Mouse (Mus musculus) CH12.LX (cell line): ENCODE measurements around the gene Plcb2. TPM values are rescaled to one million over a fixed set of nuclear protein-coding genes. Genes with fewer than 3 reads are reported as not detected.

Source experiments
- DNase-seq: peaks from one replicate; pipeline ENCODE4 v3.0.0-alpha.2; 2013; ENCODE audit errors: extremely low read depth
- H3K27ac ChIP-seq: 2 replicates; pipeline ENCODE4 v1.5.1; 2012; ENCODE audit warnings: low read depth, mild to moderate bottlenecking, control low read depth, moderate library complexity; ENCODE audit not compliant: insufficient read depth
- H3K27me3 ChIP-seq: replicated peaks from 2 replicates; pipeline ENCODE3; 2012; ENCODE audit warnings: inconsistent platforms
- H3K36me3 ChIP-seq, 2 experiments: replicated peaks in 1 of 2; 2 replicates each; pipeline versions ENCODE3 to v1.6.1; 2012; ENCODE audit warnings: inconsistent platforms in 1 of 2, low read length in 1 of 2, mild to moderate bottlenecking in 1 of 2, mixed read lengths in 1 of 2, moderate library complexity in 1 of 2; ENCODE audit not compliant: control insufficient read depth in 1 of 2, insufficient read depth in 1 of 2
- H3K4me1 ChIP-seq, 2 experiments: 2 replicates each; pipeline ENCODE4 v1.6.1; 2012; ENCODE audit warnings: inconsistent platforms in 1 of 2, moderate library complexity in 1 of 2; ENCODE audit not compliant: insufficient read depth in 2 of 2, control insufficient read depth in 1 of 2
- H3K4me2 ChIP-seq: 2 replicates; pipeline ENCODE4 v1.6.1; 2012; ENCODE audit warnings: low read depth, mild to moderate bottlenecking, control low read depth; ENCODE audit not compliant: poor library complexity, insufficient read depth, severe bottlenecking
- H3K4me3 ChIP-seq, 3 experiments: fragments of 150-350 bp in 1 of 3; sonication (generic) in 1 of 3; replicated peaks in 1 of 3; 2 replicates each; pipeline versions ENCODE3 to v1.5.1; 2011 to 2012; ENCODE audit warnings: low read depth in 2 of 3, low read length in 2 of 3, mild to moderate bottlenecking in 2 of 3, moderate library complexity in 2 of 3, control low read depth in 1 of 3, improper control_type of control experiment in 1 of 3, inconsistent platforms in 1 of 3, mixed read lengths in 1 of 3; ENCODE audit not compliant: poor library complexity in 1 of 3
- H3K79me2 ChIP-seq: replicated peaks from 2 replicates; pipeline ENCODE4 v1.6.1; 2012; ENCODE audit warnings: mild to moderate bottlenecking, moderate library complexity; ENCODE audit not compliant: control insufficient read depth, poor library complexity, insufficient read depth, severe bottlenecking; ENCODE audit errors: extremely low read depth
- H3K9ac ChIP-seq: 2 replicates; pipeline ENCODE4 v1.6.1; 2012; ENCODE audit warnings: low read depth, mild to moderate bottlenecking, control low read depth, moderate library complexity; ENCODE audit not compliant: insufficient read depth
- H3K9me3 ChIP-seq: replicated peaks from 2 replicates; pipeline ENCODE3; 2012; ENCODE audit warnings: low read length, inconsistent platforms, mixed read lengths
- BHLHE40 ChIP-seq: IDR thresholded peaks from 2 replicates; pipeline ENCODE4 v1.6.1; 2011; ENCODE audit warnings: mild to moderate bottlenecking, low read depth, low read length, improper control_type of control experiment
- CHD1 ChIP-seq: IDR thresholded peaks from 2 replicates; pipeline ENCODE4 v1.6.1; 2012; ENCODE audit warnings: low read depth, low read length, improper control_type of control experiment, inconsistent platforms
- CTCF ChIP-seq, 2 experiments: IDR thresholded peaks in 1 of 2; conservative IDR thresholded peaks in 1 of 2; 2 replicates each; pipeline ENCODE4 v1.5.1; 2011 to 2012; ENCODE audit warnings: low read depth in 2 of 2, low read length in 2 of 2, improper control_type of control experiment in 1 of 2, inconsistent platforms in 1 of 2, mild to moderate bottlenecking in 1 of 2, moderate library complexity in 1 of 2
- E2F4 ChIP-seq: IDR thresholded peaks from 2 replicates; pipeline ENCODE4 v1.6.1; 2011; ENCODE audit warnings: low read depth, low read length, improper control_type of control experiment; ENCODE audit not compliant: insufficient replicate concordance
- ELF1 ChIP-seq: IDR thresholded peaks from 2 replicates; pipeline ENCODE4 v1.6.1; 2014; ENCODE audit warnings: low read depth, mild to moderate bottlenecking, inconsistent platforms, low read length, improper control_type of control experiment
- JUND ChIP-seq: conservative IDR thresholded peaks from 2 replicates; pipeline ENCODE4 v1.6.1; 2011; ENCODE audit warnings: low read depth, low read length, improper control_type of control experiment
- MAFK ChIP-seq: IDR thresholded peaks from 2 replicates; pipeline ENCODE4 v1.6.1; 2011; ENCODE audit warnings: low read length, improper control_type of control experiment; ENCODE audit not compliant: insufficient replicate concordance
- MAX ChIP-seq: IDR thresholded peaks from 2 replicates; pipeline ENCODE4 v1.6.1; 2011; ENCODE audit warnings: low read length, improper control_type of control experiment
- MAZ ChIP-seq: IDR thresholded peaks from 2 replicates; pipeline ENCODE4 v1.6.1; 2012; ENCODE audit warnings: low read depth, mild to moderate bottlenecking, inconsistent platforms, low read length, improper control_type of control experiment, moderate library complexity
- MEF2A ChIP-seq: IDR thresholded peaks from 2 replicates; pipeline ENCODE4 v1.6.1; 2014; ENCODE audit warnings: low read depth, mild to moderate bottlenecking, inconsistent platforms, low read length, improper control_type of control experiment, borderline replicate concordance
- MXI1 ChIP-seq: IDR thresholded peaks from 2 replicates; pipeline ENCODE4 v1.6.1; 2011; ENCODE audit warnings: mild to moderate bottlenecking, low read depth, low read length, improper control_type of control experiment
- MYC ChIP-seq: IDR thresholded peaks from 2 replicates; pipeline ENCODE4 v1.6.1; 2011; ENCODE audit warnings: low read depth, mild to moderate bottlenecking, improper control_type of control experiment, low read length
- NELFE ChIP-seq: IDR thresholded peaks from 2 replicates; pipeline ENCODE4 v1.6.1; 2011; ENCODE audit warnings: low read depth, low read length, improper control_type of control experiment
- NRF1 ChIP-seq: IDR thresholded peaks from 2 replicates; pipeline ENCODE4 v1.6.1; 2014; ENCODE audit warnings: low read depth, mild to moderate bottlenecking, inconsistent platforms, low read length, improper control_type of control experiment, moderate library complexity
- PAX5 ChIP-seq: IDR thresholded peaks from 2 replicates; pipeline ENCODE4 v1.6.1; 2012; ENCODE audit warnings: low read length, inconsistent platforms, mixed read lengths
- POLR2A ChIP-seq: IDR thresholded peaks from 2 replicates; pipeline ENCODE4 v1.6.1; 2011; ENCODE audit warnings: low read depth, mild to moderate bottlenecking, improper control_type of control experiment, low read length
- RAD21 ChIP-seq: IDR thresholded peaks from 2 replicates; pipeline ENCODE4 v1.6.1; 2011; ENCODE audit warnings: low read depth, mild to moderate bottlenecking, low read length, improper control_type of control experiment, moderate library complexity
- SMC3 ChIP-seq: IDR thresholded peaks from 2 replicates; pipeline ENCODE4 v1.6.1; 2011; ENCODE audit warnings: low read depth, low read length, improper control_type of control experiment
- TCF12 ChIP-seq: IDR thresholded peaks from 2 replicates; pipeline ENCODE4 v1.6.1; 2014; ENCODE audit warnings: low read depth, mild to moderate bottlenecking, inconsistent platforms, low read length, improper control_type of control experiment
- UBTF ChIP-seq: IDR thresholded peaks from 2 replicates; pipeline ENCODE4 v1.6.1; 2012; ENCODE audit warnings: low read depth, mild to moderate bottlenecking, inconsistent platforms, low read length, improper control_type of control experiment, moderate library complexity
- USF1 ChIP-seq: IDR thresholded peaks from 2 replicates; pipeline ENCODE4 v1.6.1; 2014; ENCODE audit warnings: low read depth, mild to moderate bottlenecking, inconsistent platforms, low read length, improper control_type of control experiment
- USF2 ChIP-seq: conservative IDR thresholded peaks from 2 replicates; pipeline ENCODE4 v1.6.1; 2011; ENCODE audit warnings: low read depth, low read length, improper control_type of control experiment
- ZC3H11A ChIP-seq: IDR thresholded peaks from 2 replicates; pipeline ENCODE4 v1.6.1; 2012; ENCODE audit warnings: low read depth, mild to moderate bottlenecking, inconsistent platforms, low read length, improper control_type of control experiment
- ZKSCAN1 ChIP-seq: IDR thresholded peaks from 2 replicates; pipeline ENCODE4 v1.6.1; 2012; ENCODE audit warnings: low read depth, inconsistent platforms, low read length, improper control_type of control experiment, borderline replicate concordance
- dilution Hi-C: fragments of 300-500 bp; cut with MboI; formaldehyde crosslinking; loops from 2 replicates; pipeline ENCODE4 v1.14.3; 2020; ENCODE audit warnings: low sequenced_read_pairs; ENCODE audit not compliant: extremely low pct_unique_long_range_greater_than_20kb, extremely low pct_ligation_motif_present
- in situ Hi-C: fragments of 300-500 bp; cut with MboI; formaldehyde crosslinking; loops from 3 replicates; pipeline ENCODE4 v1.14.3; 2019; ENCODE audit warnings: low sequenced_read_pairs, low pct_ligation_motif_present, low pct_unique_long_range_greater_than_20kb, mixed read lengths
- polyA plus RNA-seq: library from polyadenylated mRNA; unstranded; fragments of >175 nt; gene quantifications from 2 replicates; pipeline ENCODE4 v1.2.1, GENCODE M21; 2012; ENCODE audit warnings: low read depth; ENCODE audit not compliant: insufficient read length
- total RNA-seq, 2 experiments: library from RNA; depleted of rRNA; stranded (reverse); fragments of 300-350 nt in 1 of 2; fragments of >200 nt in 1 of 2; gene quantifications; 2 replicates each; pipeline ENCODE4 v1.2.3; 2012 to 2014

Gene Plcb2
- total and polyA plus RNA-seq, 3 experiments, result 5.7 to 22.3 (median 7.8) TPM

DNA sequence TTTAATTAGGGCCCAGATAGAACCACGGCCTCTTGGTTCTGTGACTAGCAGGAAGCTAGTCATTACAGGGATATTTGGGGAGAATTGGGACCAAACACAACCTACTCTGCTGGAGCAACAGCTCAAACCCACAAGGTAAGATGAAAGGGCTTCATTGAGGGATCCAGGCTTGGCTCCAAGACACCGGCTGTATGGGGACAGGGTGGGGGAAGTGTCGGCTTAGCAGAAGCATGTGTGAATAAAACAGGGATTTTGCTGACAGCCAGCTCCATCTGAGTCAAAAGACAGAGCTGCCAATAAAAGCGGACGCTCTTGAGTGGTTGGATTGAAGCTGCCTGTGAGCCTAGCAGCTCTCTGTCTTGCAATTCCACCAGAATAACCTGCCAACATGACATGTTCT, 5.1 kb upstream of the Plcb2 start:
- DNase-seq, result no peak
- Histone ChIP-seq H3K4me1 (peaks cover 11 to 25% of the 10 kb centered on the region in 2 experiments; a peak in 3 of 4 replicates), H3K27me3 (peaks cover 12% of the 10 kb centered on the region), H3K79me2 (no peaks in the 10 kb centered on the region), H3K4me3 (no peak overlapping the region), H3K4me2 (no peak overlapping the region), H3K27ac (no peak overlapping the region), H3K9ac (no peak overlapping the region), H3K9me3 (no peaks in the 10 kb centered on the region), H3K36me3 (no peaks in the 10 kb centered on the region)
- in situ Hi-C loops, result loop anchor here (10.0 to 25.0 kb wide), 2 partner anchors 89 to 246 kb away; partner anchors contain the start of gene Srp14
- TF ChIP-seq MXI1 (no peak), E2F4 (no peak), MYC (no peak), ZC3H11A (no peak), NELFE (no peak), USF2 (no peak), MAFK (no peak), TCF12 (no peak), CTCF (conservative IDR thresholded peaks at IDR 0.05 in 1 of 2, IDR thresholded peaks at IDR 0.05 in 1 of 2; ENCODE audit: low read depth in 2 of 2, low read length in 2 of 2) (no peak), CHD1 (no peak), SMC3 (no peak)
- TF ChIP-seq, all 38 proteins: peak for 0
- dilution Hi-C loops, result no loop called here

- TF ChIP-seq USF2 (no peak), BHLHE40 (peak; percentile 49; the same call in 1 of the 2 replicates)
- TF ChIP-seq, all 38 proteins: peak for 1
- Histone ChIP-seq H3K9me3 (no peaks in the 10 kb centered on the region), H3K79me2 (no peaks in the 10 kb centered on the region), H3K4me3 (no peak overlapping the region), H3K4me1 (peaks cover 12 to 32% of the 10 kb centered on the region in 2 experiments; a peak in 3 of 4 replicates), H3K27me3 (peaks cover 12% of the 10 kb centered on the region), H3K4me2 (no peak overlapping the region), H3K36me3 (no peaks in the 10 kb centered on the region), H3K9ac (no peak overlapping the region), H3K27ac (no peak overlapping the region)
- in situ Hi-C loops, result loop anchor here (10.0 to 25.0 kb wide), 2 partner anchors 87 to 245 kb away; partner anchors contain the start of gene Srp14
- dilution Hi-C loops, result no loop called here
- no peak for DNase-seq
Measured at GRCm38 (mm10) chr2:118731981-118732380, 3.7 kb upstream of the Plcb2 start.

GRCm38 (mm10) chr2:118730622-118730915, 2.3 kb upstream of the Plcb2 start:
- Histone ChIP-seq H3K27me3 (peaks cover 8% of the 10 kb centered on the region), H3K79me2 (no peaks in the 10 kb centered on the region), H3K27ac (no peak overlapping the region), H3K4me1 (peaks cover 16 to 46% of the 10 kb centered on the region in 2 experiments; a peak in 3 of 4 replicates), H3K4me2 (no peak overlapping the region), H3K9ac (no peak overlapping the region), H3K9me3 (no peaks in the 10 kb centered on the region), H3K36me3 (peaks cover 0 to 5% of the 10 kb centered on the region in 2 experiments), H3K4me3 (no peak overlapping the region)
- in situ Hi-C loops, result loop anchor here (10.0 to 25.0 kb wide), 2 partner anchors 86 to 243 kb away; partner anchors contain the start of gene Srp14
- no peak for TF ChIP-seq CHD1
- TF ChIP-seq MAZ, result 0 out of 2 replicates have a peak, but pooled peaks have one; percentile 36
- no peak for TF ChIP-seq NELFE
- no peak for TF ChIP-seq ZKSCAN1
- no peak for TF ChIP-seq MAX
- peak; percentile 12; the same call in 1 of the 2 replicates for TF ChIP-seq ZC3H11A
- TF ChIP-seq MEF2A, result no peak
- no peak for TF ChIP-seq UBTF
- peak; percentile 27 to 92; a peak in 2 of 4 replicates for TF ChIP-seq CTCF (conservative IDR thresholded peaks at IDR 0.05 in 1 of 2, IDR thresholded peaks at IDR 0.05 in 1 of 2; ENCODE audit: low read depth in 2 of 2, low read length in 2 of 2)
- no peak for TF ChIP-seq NRF1
- TF ChIP-seq ELF1, result peak; percentile 59; the same call in 1 of the 2 replicates
- no peak for TF ChIP-seq PAX5
- TF ChIP-seq POLR2A, result no peak
- TF ChIP-seq SMC3, result peak; percentile 86
- TF ChIP-seq USF1, result no peak
- peak; percentile 84 for TF ChIP-seq RAD21
- TF ChIP-seq JUND, result no peak
- DNase-seq, result peak; percentile 66
- dilution Hi-C loops, result no loop called here
